Mouse (Mus musculus) liver, embryonic 14.5 days (tissue): ENCODE measurements around the gene Ugt1a6a. TPM values are rescaled to one million over a fixed set of nuclear protein-coding genes. Genes with fewer than 3 reads are reported as not detected.
A peak's percentile ranks its signal among the peaks of the same experiment; 100 is the strongest.

Source experiments
- ATAC-seq: fragments of 200-750 bp; cut with Nextera tagmentation; 2 replicates; pipeline ENCODE4 v1.8.0; 2017; ENCODE audit warnings: moderate number of reproducible peaks, mild to moderate bottlenecking, moderate library complexity; ENCODE audit not compliant: insufficient read depth
- DNase-seq, 3 experiments: peaks; one replicate each; pipeline ENCODE4 v3.0.0-alpha.2; 2012 to 2013; ENCODE audit warnings: low read depth in 3 of 3, low spot score in 3 of 3
- H3K27ac ChIP-seq: fragments of 300-500 bp; sonication (generic); 2 replicates; pipeline ENCODE4 v1.5.1; 2014; ENCODE audit warnings: moderate library complexity, mild to moderate bottlenecking, control low read depth, inconsistent platforms
- H3K27me3 ChIP-seq: fragments of 300-500 bp; sonication (generic); 2 replicates; pipeline ENCODE4 v1.6.1; 2014; ENCODE audit warnings: mild to moderate bottlenecking, low read length, moderate library complexity; ENCODE audit not compliant: control insufficient read depth, insufficient read depth
- H3K36me3 ChIP-seq: fragments of 300-500 bp; sonication (generic); replicated peaks from 2 replicates; pipeline ENCODE4 v1.6.1; 2014; ENCODE audit warnings: low read depth; ENCODE audit not compliant: control insufficient read depth, insufficient read depth
- H3K4me1 ChIP-seq, 2 experiments: fragments of 200-500 bp in 1 of 2; fragments of 300-500 bp in 1 of 2; sonication (generic) in 1 of 2; replicated peaks; 2 replicates each; pipeline ENCODE4 v1.6.1; 2012 to 2014; ENCODE audit warnings: antibody characterized with exemption in 1 of 2, inconsistent platforms in 1 of 2, low read length in 1 of 2; ENCODE audit not compliant: control insufficient read depth in 2 of 2, insufficient read depth in 2 of 2
- H3K4me2 ChIP-seq: fragments of 300-500 bp; sonication (generic); 2 replicates; pipeline ENCODE4 v1.6.1; 2014; ENCODE audit warnings: low read depth, mild to moderate bottlenecking, control low read depth, moderate library complexity
- H3K4me3 ChIP-seq, 2 experiments: fragments of 200-500 bp in 1 of 2; fragments of 300-500 bp in 1 of 2; sonication (generic) in 1 of 2; 2 replicates each; pipeline ENCODE4 v1.5.1; 2012 to 2014; ENCODE audit warnings: low read depth in 2 of 2, low read length in 2 of 2, mild to moderate bottlenecking in 2 of 2, control low read depth in 1 of 2, inconsistent platforms in 1 of 2, moderate library complexity in 1 of 2; ENCODE audit not compliant: insufficient read depth in 1 of 2
- H3K9ac ChIP-seq: fragments of 300-500 bp; sonication (generic); replicated peaks from 2 replicates; pipeline ENCODE4 v1.6.1; 2014; ENCODE audit warnings: mild to moderate bottlenecking, control low read depth, moderate library complexity
- H3K9me3 ChIP-seq: fragments of 300-500 bp; sonication (generic); 2 replicates; pipeline ENCODE4 v1.6.1; 2016; ENCODE audit warnings: low read length, mixed read lengths; ENCODE audit not compliant: control insufficient read depth
- CTCF ChIP-seq: IDR thresholded peaks from 2 replicates; pipeline ENCODE4 v1.5.1; 2016; ENCODE audit warnings: antibody characterized with exemption, low read depth, control low read depth
- EP300 ChIP-seq: IDR thresholded peaks from 2 replicates; pipeline ENCODE4 v1.6.1; 2016; ENCODE audit warnings: antibody characterized with exemption, low read depth
- WGBS: fragments of 180-500 bp; shearing (Covaris S2); extraction: QIAGEN DNeasy Blood & Tissue Kit; methylation state at CpG from one replicate; pipeline ENCODE4 v1.1.7; 2014; ENCODE audit not compliant: insufficient replicate concordance; 5-methylcytosine and 5-hydroxymethylcytosine counted together
- polyA plus RNA-seq, 2 experiments: library from polyadenylated mRNA; depleted of rRNA in 1 of 2; stranded (reverse) in 1 of 2; unstranded in 1 of 2; fragments of >200 nt; fragmentation: Nextera tagmentation in 1 of 2; extraction: Ambion mirVana in 1 of 2; gene quantifications; 2 replicates each; pipeline versions ENCODE4 v1.2.1 to v1.2.3; 2012 to 2014

Gene Ugt1a6a
- polyA plus RNA-seq, 2 experiments = 3.6 to 7.1 TPM

DNA sequence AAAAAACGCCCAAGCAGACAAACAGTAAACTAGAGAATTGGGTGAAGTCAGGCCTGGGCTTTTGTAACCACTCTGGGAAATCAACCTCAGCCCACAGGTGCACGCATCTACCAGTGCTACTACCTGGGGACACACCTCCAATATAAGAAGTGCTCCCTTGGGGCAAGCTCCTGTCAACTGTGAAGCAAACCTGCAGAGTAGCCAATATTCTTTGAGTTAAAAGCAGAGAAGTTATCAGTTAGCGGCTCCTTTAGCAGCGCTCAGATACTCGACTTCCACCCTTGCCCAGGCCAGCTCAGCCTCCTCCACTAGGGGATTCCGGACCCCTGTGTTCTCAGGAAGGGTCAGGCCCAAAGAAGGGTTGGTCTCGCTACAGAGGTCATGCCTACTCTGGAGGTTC is 127.1 kb downstream of the Ugt1a6a start:
- no peaks in the 10 kb centered on the region for H3K27me3 ChIP-seq
- H3K4me2 ChIP-seq = no peak overlapping the region
- ATAC-seq (peak; percentile 1), DNase-seq (no peak)
- H3K4me3 ChIP-seq = no peak overlapping the region
- TF ChIP-seq CTCF = no peak
- no peak for TF ChIP-seq EP300
- WGBS = 70% methylated on average over 7 of the region's 7 CpGs
- peaks cover 6 to 34% of the 10 kb centered on the region in 2 experiments; a peak in 3 of 4 replicates for H3K4me1 ChIP-seq
- H3K9ac ChIP-seq = no peak overlapping the region
- H3K27ac ChIP-seq = no peak overlapping the region
- peaks cover 56% of the 10 kb centered on the region for H3K36me3 ChIP-seq
- H3K9me3 ChIP-seq = no peaks in the 10 kb centered on the region

DNA sequence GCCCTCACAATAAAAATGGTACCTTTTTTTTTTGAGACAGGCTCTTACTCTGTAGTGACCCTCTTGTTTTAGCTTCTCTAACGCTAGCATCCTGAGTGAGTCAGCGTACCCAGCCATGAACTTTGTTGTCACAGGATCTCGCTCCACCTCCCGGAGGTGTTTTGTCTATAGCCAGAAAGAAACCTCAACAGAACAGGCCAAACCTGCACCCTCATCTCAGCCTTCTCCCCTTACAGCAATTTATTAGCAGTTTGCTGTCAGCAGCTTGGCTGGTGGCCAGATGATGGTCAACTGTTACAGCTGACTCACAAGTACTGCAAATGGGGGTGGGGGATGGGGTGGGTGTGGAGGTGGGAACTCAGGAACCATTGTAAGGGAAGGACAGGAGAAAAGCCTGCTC is 127.6 kb downstream of the Ugt1a6a start:
- H3K4me3 ChIP-seq = no peak overlapping the region
- peaks cover 6 to 34% of the 10 kb centered on the region in 2 experiments; a peak in 3 of 4 replicates for H3K4me1 ChIP-seq
- no peaks in the 10 kb centered on the region for H3K9me3 ChIP-seq
- H3K27me3 ChIP-seq = no peaks in the 10 kb centered on the region
- 77% methylated on average over 4 of the region's 4 CpGs for WGBS
- no peak for TF ChIP-seq EP300
- TF ChIP-seq CTCF = no peak
- H3K4me2 ChIP-seq = no peak overlapping the region
- H3K9ac ChIP-seq = no peak overlapping the region
- peaks cover 62% of the 10 kb centered on the region for H3K36me3 ChIP-seq
- DNase-seq (no peak), ATAC-seq (no peak)
- no peak overlapping the region for H3K27ac ChIP-seq

DNA sequence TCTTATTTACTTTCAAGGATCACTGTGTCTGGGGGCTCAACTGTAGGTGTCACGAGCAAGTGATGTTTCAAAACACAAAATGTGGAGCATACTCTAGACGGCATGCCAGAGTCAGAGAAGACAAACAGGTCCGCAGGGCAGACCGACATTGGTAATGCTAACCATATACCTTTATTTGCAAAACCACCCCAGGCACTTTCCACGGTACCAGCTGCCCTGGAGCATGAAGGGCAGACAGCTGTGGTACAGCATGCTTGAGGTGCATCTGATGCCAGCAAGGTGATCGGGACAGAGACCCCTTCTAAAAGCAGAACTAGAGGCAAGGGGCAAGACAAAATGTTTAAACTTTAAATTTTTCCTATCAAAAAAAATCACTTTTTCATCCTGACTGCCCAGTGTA is 128.4 kb downstream of the Ugt1a6a start:
- WGBS = 64% methylated on average over 6 of the region's 6 CpGs
- H3K9me3 ChIP-seq = no peaks in the 10 kb centered on the region
- peaks cover 6 to 34% of the 10 kb centered on the region in 2 experiments; a peak in 3 of 4 replicates for H3K4me1 ChIP-seq
- no peak overlapping the region for H3K4me3 ChIP-seq
- no peak overlapping the region for H3K27ac ChIP-seq
- ATAC-seq (no peak), DNase-seq (no peak)
- H3K9ac ChIP-seq = no peak overlapping the region
- no peaks in the 10 kb centered on the region for H3K27me3 ChIP-seq
- no peak for TF ChIP-seq EP300
- no peak for TF ChIP-seq CTCF
- no peak overlapping the region for H3K4me2 ChIP-seq
- H3K36me3 ChIP-seq = peaks cover 69% of the 10 kb centered on the region

DNA sequence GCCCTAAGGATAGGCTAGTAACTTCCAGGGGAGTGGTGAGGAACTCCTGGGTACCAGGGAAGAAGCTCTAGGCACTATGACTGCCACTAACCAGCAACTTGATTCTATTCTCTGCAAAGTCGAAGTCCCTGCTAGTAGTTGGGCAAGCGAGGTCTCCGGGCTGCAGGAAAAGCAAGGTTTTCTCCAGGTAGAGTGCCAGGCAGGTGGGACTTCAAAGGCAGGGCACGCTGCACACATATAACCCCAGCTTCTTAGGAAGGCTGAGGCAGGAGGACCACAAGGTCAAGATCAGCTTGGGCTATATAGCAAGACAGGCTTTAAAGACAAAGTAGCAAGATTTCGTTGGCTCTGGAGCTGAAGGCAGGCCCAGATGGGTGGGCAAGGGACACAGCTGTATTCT is 129.2 kb downstream of the Ugt1a6a start:
- Histone ChIP-seq H3K4me2 (no peak overlapping the region), H3K27me3 (no peaks in the 10 kb centered on the region), H3K9ac (no peak overlapping the region), H3K9me3 (no peaks in the 10 kb centered on the region), H3K36me3 (peaks cover 77% of the 10 kb centered on the region), H3K4me3 (no peak overlapping the region), H3K27ac (no peak overlapping the region), H3K4me1 (peaks cover 6 to 34% of the 10 kb centered on the region in 2 experiments; a peak in 3 of 4 replicates)
- WGBS = 75% methylated on average over 5 of the region's 5 CpGs
- TF ChIP-seq CTCF (no peak), EP300 (no peak)
- ATAC-seq (no peak), DNase-seq (no peak)

DNA sequence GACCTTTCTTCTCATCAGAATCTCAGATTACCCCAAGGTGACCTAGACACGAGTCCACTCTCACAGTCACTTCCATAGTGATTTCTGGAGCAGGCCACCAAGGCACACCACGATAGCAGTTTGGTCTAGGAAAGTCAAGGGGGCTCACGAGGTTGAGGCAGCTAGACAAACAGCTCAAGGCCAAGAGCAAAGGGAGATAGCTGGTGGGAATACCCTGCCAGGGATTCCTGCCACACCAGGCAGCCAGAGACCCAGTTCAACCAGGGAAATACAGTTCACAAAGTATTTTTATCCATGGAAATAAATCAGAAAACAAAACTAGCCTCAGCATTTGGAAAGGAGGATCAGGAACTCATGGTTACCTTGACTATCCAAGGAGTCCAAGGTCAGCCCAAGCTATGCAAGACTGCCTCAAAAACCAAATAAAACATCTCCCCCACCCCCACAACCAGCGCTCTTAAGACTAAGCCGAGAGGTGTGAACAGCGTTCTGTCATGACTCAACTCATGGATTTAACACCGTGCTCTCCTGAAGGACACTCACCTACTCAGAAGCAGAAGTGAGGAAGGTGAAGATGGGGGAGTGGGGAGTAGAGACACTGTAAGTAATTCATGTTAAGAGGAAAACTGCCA is 129.7 kb downstream of the Ugt1a6a start:
- no peak overlapping the region for H3K9ac ChIP-seq
- no peak overlapping the region for H3K27ac ChIP-seq
- TF ChIP-seq EP300 (no peak), CTCF (no peak)
- H3K36me3 ChIP-seq = peaks cover 83% of the 10 kb centered on the region
- DNase-seq (no peak), ATAC-seq (no peak)
- H3K27me3 ChIP-seq = no peaks in the 10 kb centered on the region
- no peak overlapping the region for H3K4me2 ChIP-seq
- H3K4me1 ChIP-seq = peaks cover 6 to 31% of the 10 kb centered on the region in 2 experiments; a peak in 3 of 4 replicates
- no peaks in the 10 kb centered on the region for H3K9me3 ChIP-seq
- no peak overlapping the region for H3K4me3 ChIP-seq
- WGBS = 78% methylated on average over 7 of the region's 7 CpGs
